Mouse (Mus musculus): Measurements from ENCODE around the gene Neurod6.

DNA sequence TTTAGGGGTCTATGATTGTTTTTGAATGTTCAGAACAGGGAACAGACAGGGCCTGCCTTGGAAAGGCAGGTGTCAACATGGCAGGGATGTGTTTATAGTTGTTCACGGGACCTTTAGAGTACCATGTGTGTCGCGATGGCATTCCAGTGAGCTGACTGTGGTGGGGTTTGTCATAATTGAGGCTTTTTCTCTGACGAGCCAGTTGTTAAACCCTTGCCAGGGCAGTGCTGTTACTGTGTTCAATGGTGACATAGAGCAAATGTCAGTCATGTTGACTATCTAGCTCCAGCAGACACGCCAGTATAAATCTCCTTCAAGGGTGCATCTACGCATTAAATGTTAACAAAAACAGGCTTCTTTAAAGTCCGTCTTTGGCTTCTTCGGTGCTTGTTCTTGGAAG, 31.5 kb downstream of the Neurod6 start:
- no peak for TF ChIP-seq CTCF (conservative IDR thresholded peaks at IDR 0.05 in 1 of 2, IDR thresholded peaks at IDR 0.05 in 1 of 2; ENCODE audit: low read depth in 2 of 2, low read length in 2 of 2)
- no peak for TF ChIP-seq MAFK (IDR thresholded peaks at IDR 0.05; ENCODE audit: insufficient replicate concordance, low read length)
